Mouse (Mus musculus) forelimb bud, embryonic 11.5 days (tissue): ENCODE data around the gene Npw.

Experiments
- DNase-seq: peaks from one replicate; pipeline ENCODE4 v3.0.0-alpha.2; 2012; ENCODE audit warnings: low read depth, low spot score

Npw gene

DNA sequence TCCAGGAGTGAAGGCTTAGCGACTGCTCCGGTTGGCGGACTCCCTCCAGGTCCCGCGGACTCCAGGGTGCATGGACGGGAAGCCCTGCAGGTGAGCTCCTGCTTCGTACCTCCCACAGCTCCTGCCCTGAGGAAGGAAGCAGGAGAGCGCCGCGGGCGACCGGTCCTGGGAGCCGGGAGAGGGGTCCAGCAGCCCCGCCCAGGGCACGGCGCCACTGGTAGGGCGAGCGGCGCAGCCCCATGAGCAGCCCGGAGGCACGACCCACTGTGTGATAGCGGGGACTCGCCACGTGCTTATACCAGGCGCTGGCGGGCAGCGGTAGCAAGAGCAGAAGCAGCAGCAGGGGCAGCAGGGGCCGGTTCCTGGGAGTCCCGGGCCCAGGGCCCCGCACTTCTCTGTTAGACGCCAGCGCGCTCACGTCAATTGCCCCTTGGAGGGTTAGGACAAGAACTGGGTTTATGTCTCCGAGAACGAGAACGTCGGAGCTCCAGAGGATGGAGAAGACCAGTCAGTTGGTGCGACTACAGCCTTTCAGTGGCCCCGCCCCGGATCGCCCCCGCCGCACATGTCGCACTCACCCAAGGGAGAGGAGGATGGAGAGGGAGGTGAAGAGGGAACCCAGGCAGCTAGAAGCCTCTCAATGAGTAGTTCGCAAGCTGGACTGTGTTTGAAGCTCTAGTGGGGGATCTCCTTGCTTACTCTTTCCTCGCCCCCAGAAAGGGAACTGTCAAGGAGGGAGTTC lies at the start of gene Npw:
Npw (minus strand) TSS at position 441 of the 742 bp plus-strand sequence.
- no peak for DNase-seq

GRCm38 (mm10) chr17:24707801-24708425 lies 49.7 kb upstream of the Npw start:
- DNase-seq, result no peak

DNA sequence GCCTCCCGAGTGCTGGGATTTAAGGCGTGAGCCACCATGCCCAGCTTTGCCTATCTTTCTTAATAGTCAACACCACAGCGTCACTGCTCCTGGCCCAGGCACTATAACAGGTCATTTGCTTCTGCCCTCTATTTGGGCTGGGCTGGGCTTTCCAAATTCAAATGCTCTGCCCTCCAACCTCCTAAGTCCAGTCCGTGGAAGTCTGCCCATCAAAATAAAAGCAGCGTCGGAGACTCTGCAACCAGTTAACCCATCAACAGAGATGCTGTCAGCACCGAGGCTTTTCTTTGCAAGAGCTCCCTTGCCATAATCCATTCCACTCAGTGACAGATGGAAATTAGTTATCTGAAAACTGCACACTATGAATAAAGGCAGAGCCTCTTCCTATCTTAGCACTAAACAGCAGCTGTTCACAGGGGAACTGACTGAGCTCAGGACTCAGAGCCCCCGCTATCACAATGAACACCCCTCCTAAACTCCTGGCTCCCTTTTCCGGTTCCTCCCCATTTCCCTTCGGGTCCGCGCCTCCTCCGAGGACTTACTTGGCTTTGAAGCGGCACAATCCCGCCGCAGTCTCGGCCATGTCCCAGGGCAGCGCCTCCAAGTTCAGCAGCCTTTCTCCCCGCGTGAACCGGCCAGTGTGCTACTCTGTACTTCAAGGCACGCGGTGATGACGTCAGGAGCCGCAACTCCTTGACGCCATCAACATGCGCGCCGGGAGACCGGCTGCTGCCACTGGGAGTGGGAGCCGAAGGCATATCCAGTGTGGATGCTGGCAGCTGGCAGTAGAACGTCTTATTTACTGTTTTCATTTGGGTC lies 48.9 kb upstream of the Npw start, which contains the start of gene Tbl3:
Tbl3 (minus strand) TSS at position 679 of the 819 bp plus-strand sequence.
- peak; percentile 93 for DNase-seq

GRCm38 (mm10) chr17:24705821-24706220 lies 47.6 kb upstream of the Npw start:
- DNase-seq, result no peak

DNA sequence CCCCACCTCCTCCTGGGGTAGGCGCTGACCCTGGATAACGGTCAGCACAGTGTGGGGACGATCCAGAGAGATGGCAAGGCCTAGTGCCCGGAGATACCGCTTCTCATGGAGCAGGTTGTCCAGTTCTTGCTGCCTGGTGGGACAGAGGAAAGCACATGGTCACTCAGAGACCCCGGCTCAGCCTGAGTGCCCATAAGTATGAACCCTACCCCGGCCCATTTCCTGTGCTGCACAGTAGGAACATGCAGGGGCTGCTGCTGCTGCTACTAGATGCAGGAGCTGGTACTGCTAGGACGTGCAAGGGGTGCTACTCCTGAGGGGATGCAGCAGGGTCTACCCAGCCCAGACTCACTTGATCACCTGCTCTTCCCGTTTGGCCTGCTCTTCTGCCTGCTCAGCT lies 43.0 kb upstream of the Npw start:
- no peak for DNase-seq

DNA sequence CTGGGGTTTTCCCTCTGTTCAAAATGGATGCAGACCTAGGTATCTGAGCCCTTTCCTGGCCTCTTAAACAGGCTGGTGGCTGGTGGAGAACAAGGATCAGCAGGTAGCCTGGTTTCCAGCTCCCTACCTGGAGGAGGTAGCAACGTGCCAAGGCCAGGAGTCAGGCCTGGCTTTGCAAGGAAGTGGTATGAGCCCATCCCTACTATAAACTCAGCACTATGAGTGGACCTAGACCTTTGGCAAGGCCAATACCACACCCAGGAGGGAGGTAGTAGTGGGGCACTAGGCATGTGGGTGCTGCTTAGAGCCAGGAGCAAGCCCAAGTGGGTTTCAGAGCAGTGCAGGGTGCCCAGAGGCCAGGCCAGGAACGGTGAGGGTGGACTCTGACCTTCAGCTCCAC lies 41.2 kb upstream of the Npw start:
- DNase-seq, result no peak

GRCm38 (mm10) chr17:24698715-24699114 lies 40.5 kb upstream of the Npw start:
- no peak for DNase-seq

- no peak for DNase-seq
Measured at GRCm38 (mm10) chr17:24697985-24698384, 39.7 kb upstream of the Npw start.

GRCm38 (mm10) chr17:24696011-24696697 lies 37.9 kb upstream of the Npw start, which contains the start of the genes Gfer and Noxo1:
Gfer (minus strand) TSS chr17:24696156.
Noxo1 (plus strand) TSS chr17:24696234.
- DNase-seq, result peak; percentile 83

GRCm38 (mm10) chr17:24695326-24696010 lies 37.2 kb upstream of the Npw start:
- no peak for DNase-seq

DNA sequence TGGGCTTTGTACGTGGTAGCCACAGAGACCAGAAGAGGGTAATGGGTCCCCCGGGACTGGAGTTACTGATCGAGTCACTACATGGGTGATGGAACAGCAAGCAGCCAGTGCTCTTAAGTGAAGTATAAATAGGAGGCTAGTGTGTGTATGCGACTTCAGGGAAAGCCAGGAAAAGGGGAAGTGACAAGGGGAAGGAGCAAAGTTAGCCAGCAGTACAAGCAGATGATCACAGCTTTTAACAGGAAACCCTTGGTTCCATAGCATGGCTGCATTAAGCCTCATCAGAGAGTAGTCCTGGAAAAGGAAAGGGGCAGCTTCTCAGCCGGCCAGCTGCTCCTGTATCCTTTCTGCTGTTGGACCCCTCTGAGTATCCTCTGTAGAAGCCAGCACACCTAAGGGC lies 34.1 kb upstream of the Npw start:
- DNase-seq, result no peak

GRCm38 (mm10) chr17:24689251-24690081 lies 31.2 kb upstream of the Npw start, which contains the start of gene Syngr3:
Syngr3 (minus strand) TSS chr17:24689955.
- no peak for DNase-seq

- no peak for DNase-seq
Measured at GRCm38 (mm10) chr17:24687599-24687998, 29.3 kb upstream of the Npw start.

DNA sequence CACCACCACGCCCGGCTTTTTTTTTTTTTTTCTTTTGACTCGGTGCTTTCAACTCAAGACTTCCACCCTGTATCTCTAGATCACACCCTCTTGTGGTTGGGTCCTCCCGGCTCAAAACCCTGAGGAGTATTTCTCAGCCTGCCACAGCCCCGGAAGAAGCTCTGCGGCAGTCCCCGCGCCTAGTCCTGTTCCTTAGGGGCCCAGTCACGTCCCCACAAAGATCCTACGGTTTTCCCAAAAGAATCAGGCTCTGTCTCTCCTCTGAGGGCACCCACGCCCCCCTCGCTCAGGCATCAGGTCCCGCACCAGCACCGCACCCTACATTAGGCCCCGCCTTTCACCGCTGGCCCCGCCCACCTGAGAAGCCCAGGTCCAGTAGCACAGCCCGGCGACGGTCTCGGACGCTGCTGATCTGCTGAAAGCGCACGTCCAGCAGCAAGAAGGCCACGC lies 28.9 kb upstream of the Npw start:
- DNase-seq, result no peak

- no peak for DNase-seq
Measured at GRCm38 (mm10) chr17:24686514-24686913, 28.3 kb upstream of the Npw start.

- DNase-seq, result no peak
Measured at GRCm38 (mm10) chr17:24677500-24678080, 19.3 kb upstream of the Npw start.

DNA sequence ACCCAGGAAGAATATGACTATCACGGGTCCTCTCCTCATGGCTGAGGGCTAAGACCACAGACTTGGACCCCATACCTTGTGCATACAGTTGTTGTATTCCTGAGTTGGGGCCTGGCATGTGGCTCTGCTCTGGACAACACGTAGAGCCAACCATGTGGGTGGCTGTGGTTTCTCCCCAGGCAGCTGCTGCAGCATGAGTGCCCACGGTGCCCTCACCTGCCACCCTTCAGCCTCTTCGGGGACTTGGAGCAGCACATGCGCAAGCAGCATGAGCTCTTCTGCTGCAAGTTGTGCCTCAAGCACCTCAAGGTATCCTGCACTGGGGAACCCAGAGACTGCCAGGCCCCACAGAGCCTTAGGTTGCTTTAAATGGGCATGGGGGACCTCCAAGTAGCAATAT lies 18.6 kb upstream of the Npw start:
- DNase-seq, result no peak

DNA sequence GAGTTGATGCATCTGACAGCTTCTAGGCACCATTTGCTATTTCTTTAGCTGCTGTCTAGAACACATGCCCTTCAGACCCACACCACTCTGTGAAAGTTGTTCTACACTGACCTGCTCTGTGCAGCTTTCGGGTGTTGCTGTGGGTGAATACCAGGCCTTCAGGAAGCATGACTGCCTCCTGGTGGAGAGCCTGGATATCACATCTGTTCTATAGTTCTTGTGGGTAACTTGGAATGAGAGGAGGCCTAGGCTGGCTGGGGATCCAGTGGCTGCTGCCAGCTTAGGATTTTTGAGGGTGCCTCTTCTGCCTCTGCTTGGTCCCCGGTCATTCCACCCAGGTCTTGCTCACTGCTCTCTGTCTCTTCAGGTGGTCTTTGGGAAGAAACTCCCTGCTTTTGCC lies 17.9 kb upstream of the Npw start:
- DNase-seq, result peak; percentile 85

DNA sequence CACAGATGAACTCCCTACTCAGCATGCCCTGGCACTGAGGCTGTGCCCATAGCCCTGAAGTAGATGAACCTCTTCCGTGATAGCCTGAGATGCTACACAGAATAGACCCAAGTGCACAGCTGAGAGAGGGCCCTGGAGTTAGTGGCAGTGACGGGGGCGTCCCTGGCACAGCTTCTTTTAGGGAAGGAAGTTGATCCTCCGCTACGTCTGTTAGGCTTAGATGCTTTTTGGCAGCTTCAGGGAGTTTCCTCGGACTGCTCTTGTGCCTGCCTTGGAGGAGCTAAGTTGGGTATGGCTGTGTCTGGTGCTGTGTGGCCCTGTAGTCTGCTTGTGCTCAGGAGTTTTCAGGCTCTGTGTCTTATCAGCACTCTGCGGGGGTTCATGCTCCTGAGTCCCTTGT lies 16.0 kb upstream of the Npw start:
- DNase-seq, result no peak

GRCm38 (mm10) chr17:24672141-24672540 lies 13.9 kb upstream of the Npw start:
- DNase-seq, result no peak
